Mouse (Mus musculus) MEL (cell line): ENCODE data around the gene Mpnd. TPM values are rescaled to one million over a fixed set of nuclear protein-coding genes. Genes with fewer than 3 reads are reported as not detected.

Experiments used
- DNase-seq: peaks from one replicate; pipeline ENCODE4 v3.0.0; 2011; ENCODE audit warnings: low read depth, low spot score
- H3K27ac ChIP-seq: 2 replicates; pipeline ENCODE4 v1.5.1; 2012; ENCODE audit warnings: low read depth, mild to moderate bottlenecking, control low read depth, low read length, moderate library complexity; ENCODE audit not compliant: control insufficient read depth
- H3K27me3 ChIP-seq, 2 experiments: fragments of 150-350 bp in 1 of 2; sonication (generic) in 1 of 2; 2 replicates each; pipeline ENCODE4 v1.6.1; 2012; ENCODE audit warnings: low read length in 2 of 2, mild to moderate bottlenecking in 2 of 2, improper control_type of control experiment in 1 of 2, moderate library complexity in 1 of 2; ENCODE audit not compliant: insufficient read depth in 2 of 2, control insufficient read depth in 1 of 2
- H3K36me3 ChIP-seq, 2 experiments: 2 replicates each; pipeline ENCODE4 v1.6.1; 2012 to 2014; ENCODE audit warnings: low read length in 2 of 2, improper control_type of control experiment in 1 of 2, inconsistent platforms in 1 of 2, mild to moderate bottlenecking in 1 of 2; ENCODE audit not compliant: insufficient read depth in 2 of 2, control insufficient read depth in 1 of 2
- H3K4me1 ChIP-seq, 2 experiments: fragments of 150-350 bp in 1 of 2; sonication (generic) in 1 of 2; 2 replicates each; pipeline ENCODE4 v1.6.1; 2012; ENCODE audit warnings: low read length in 2 of 2, improper control_type of control experiment in 1 of 2, mild to moderate bottlenecking in 1 of 2; ENCODE audit not compliant: insufficient read depth in 2 of 2, control insufficient read depth in 1 of 2
- H3K4me3 ChIP-seq, 2 experiments: fragments of 150-350 bp in 1 of 2; sonication (generic) in 1 of 2; 2 replicates each; pipeline ENCODE4 v1.5.1; 2012; ENCODE audit warnings: low read depth in 2 of 2, low read length in 2 of 2, mild to moderate bottlenecking in 2 of 2, moderate library complexity in 2 of 2, control low read depth in 1 of 2, improper control_type of control experiment in 1 of 2; ENCODE audit not compliant: control insufficient read depth in 1 of 2, insufficient read depth in 1 of 2
- H3K79me2 ChIP-seq: 2 replicates; pipeline ENCODE4 v1.6.1; 2012; ENCODE audit warnings: mild to moderate bottlenecking, low read length, moderate library complexity; ENCODE audit not compliant: control insufficient read depth, poor library complexity, insufficient read depth
- H3K9ac ChIP-seq: 2 replicates; pipeline ENCODE4 v1.6.1; 2012; ENCODE audit warnings: low read depth, mild to moderate bottlenecking, control low read depth, low read length, moderate library complexity; ENCODE audit not compliant: control insufficient read depth, poor library complexity, severe bottlenecking
- H3K9me3 ChIP-seq: fragments of 150-350 bp; sonication (generic); replicated peaks from 2 replicates; pipeline ENCODE4 v1.6.1; 2012; ENCODE audit warnings: mild to moderate bottlenecking, low read length, improper control_type of control experiment, moderate library complexity; ENCODE audit not compliant: insufficient read depth
- CHD1 ChIP-seq: IDR thresholded peaks from 2 replicates; pipeline ENCODE4 v1.6.1; 2012; ENCODE audit warnings: low read depth, mild to moderate bottlenecking, inconsistent platforms, low read length, improper control_type of control experiment
- CHD2 ChIP-seq: IDR thresholded peaks from 2 replicates; pipeline ENCODE4 v1.6.1; 2011; ENCODE audit warnings: low read length, improper control_type of control experiment
- CTCF ChIP-seq, 3 experiments: IDR thresholded peaks in 2 of 3; conservative IDR thresholded peaks in 1 of 3; 2 replicates each; pipeline ENCODE4 v1.5.1; 2011 to 2012; ENCODE audit warnings: low read length in 3 of 3, low read depth in 2 of 3, mild to moderate bottlenecking in 2 of 3, improper control_type of control experiment in 1 of 3, inconsistent platforms in 1 of 3, mixed read lengths in 1 of 3, moderate library complexity in 1 of 3; ENCODE audit not compliant: control insufficient read depth in 1 of 3, insufficient read depth in 1 of 3, poor library complexity in 1 of 3, severe bottlenecking in 1 of 3
- GABPA ChIP-seq: IDR thresholded peaks from 2 replicates; pipeline ENCODE4 v1.6.1; 2012; ENCODE audit warnings: low read depth, mild to moderate bottlenecking, inconsistent platforms, low read length, improper control_type of control experiment, moderate library complexity
- GATA1 ChIP-seq: IDR thresholded peaks from 2 replicates; pipeline ENCODE4 v1.6.1; 2011; ENCODE audit warnings: low read depth, low read length, improper control_type of control experiment
- HCFC1 ChIP-seq: IDR thresholded peaks from 2 replicates; pipeline ENCODE4 v1.6.1; 2012; ENCODE audit warnings: low read depth, mild to moderate bottlenecking, inconsistent platforms, low read length, improper control_type of control experiment, moderate library complexity
- JUND ChIP-seq: IDR thresholded peaks from 2 replicates; pipeline ENCODE4 v1.6.1; 2011; ENCODE audit warnings: low read depth, mild to moderate bottlenecking, improper control_type of control experiment, low read length
- KAT2A ChIP-seq: conservative IDR thresholded peaks from 2 replicates; pipeline ENCODE4 v1.6.1; 2012; ENCODE audit warnings: low read depth, low read length, improper control_type of control experiment, inconsistent platforms
- MAX ChIP-seq: IDR thresholded peaks from 2 replicates; pipeline ENCODE4 v1.6.1; 2011; ENCODE audit warnings: low read length, improper control_type of control experiment
- MAZ ChIP-seq: IDR thresholded peaks from 2 replicates; pipeline ENCODE4 v1.6.1; 2012; ENCODE audit warnings: low read depth, mild to moderate bottlenecking, inconsistent platforms, low read length, improper control_type of control experiment
- MEF2A ChIP-seq: IDR thresholded peaks from 2 replicates; pipeline ENCODE4 v1.6.1; 2014; ENCODE audit warnings: low read depth, mild to moderate bottlenecking, inconsistent platforms, low read length, improper control_type of control experiment; ENCODE audit not compliant: poor library complexity, insufficient replicate concordance, severe bottlenecking; ENCODE audit errors: extremely low read depth
- MYB ChIP-seq: IDR thresholded peaks from 2 replicates; pipeline ENCODE4 v1.6.1; 2011; ENCODE audit warnings: mild to moderate bottlenecking, low read depth, low read length, improper control_type of control experiment
- POLR2A ChIP-seq, 2 experiments: IDR thresholded peaks; 2 replicates each; pipeline ENCODE4 v1.6.1; 2011 to 2012; ENCODE audit warnings: low read length in 2 of 2, mild to moderate bottlenecking in 2 of 2, control low read depth in 1 of 2, improper control_type of control experiment in 1 of 2, low read depth in 1 of 2, moderate library complexity in 1 of 2; ENCODE audit not compliant: control insufficient read depth in 1 of 2, insufficient read depth in 1 of 2, poor library complexity in 1 of 2
- POLR2AphosphoS5 ChIP-seq: IDR thresholded peaks from 2 replicates; pipeline ENCODE4 v1.6.1; 2012; ENCODE audit warnings: low read depth, borderline replicate concordance, mild to moderate bottlenecking, inconsistent platforms, low read length, moderate library complexity, mixed read lengths
- RAD21 ChIP-seq: IDR thresholded peaks from 2 replicates; pipeline ENCODE4 v1.6.1; 2011; ENCODE audit warnings: mild to moderate bottlenecking, low read depth, low read length, improper control_type of control experiment
- RCOR1 ChIP-seq: IDR thresholded peaks from 2 replicates; pipeline ENCODE4 v1.6.1; 2012; ENCODE audit warnings: low read depth, mild to moderate bottlenecking, inconsistent platforms, low read length, improper control_type of control experiment
- SIN3A ChIP-seq: IDR thresholded peaks from 2 replicates; pipeline ENCODE4 v1.6.1; 2012; ENCODE audit warnings: low read length, improper control_type of control experiment, inconsistent platforms
- SMC3 ChIP-seq: IDR thresholded peaks from 2 replicates; pipeline ENCODE4 v1.6.1; 2011; ENCODE audit warnings: low read depth, low read length, improper control_type of control experiment
- TAL1 ChIP-seq: IDR thresholded peaks from 2 replicates; pipeline ENCODE4 v1.6.1; 2012; ENCODE audit warnings: mild to moderate bottlenecking, inconsistent platforms, low read length, moderate library complexity, mixed read lengths
- TCF12 ChIP-seq: IDR thresholded peaks from 2 replicates; pipeline ENCODE4 v1.6.1; 2014; ENCODE audit warnings: low read depth, mild to moderate bottlenecking, inconsistent platforms, low read length, improper control_type of control experiment, moderate library complexity
- USF1 ChIP-seq: IDR thresholded peaks from 2 replicates; pipeline ENCODE4 v1.6.1; 2014; ENCODE audit warnings: low read depth, mild to moderate bottlenecking, inconsistent platforms, low read length, improper control_type of control experiment, moderate library complexity
- USF2 ChIP-seq, 2 experiments: IDR thresholded peaks; 2 replicates each; pipeline ENCODE4 v1.6.1; 2011 to 2012; ENCODE audit warnings: improper control_type of control experiment in 2 of 2, low read length in 2 of 2, borderline replicate concordance in 1 of 2, inconsistent platforms in 1 of 2, low read depth in 1 of 2, mild to moderate bottlenecking in 1 of 2; ENCODE audit not compliant: insufficient read depth in 1 of 2
- ZKSCAN1 ChIP-seq: IDR thresholded peaks from 2 replicates; pipeline ENCODE4 v1.6.1; 2012; ENCODE audit warnings: low read depth, mild to moderate bottlenecking, inconsistent platforms, low read length, improper control_type of control experiment, moderate library complexity
- ZMIZ1 ChIP-seq: IDR thresholded peaks from 2 replicates; pipeline ENCODE4 v1.6.1; 2012; ENCODE audit warnings: low read depth, mild to moderate bottlenecking, inconsistent platforms, low read length, improper control_type of control experiment, moderate library complexity
- ZNF384 ChIP-seq: IDR thresholded peaks from 2 replicates; pipeline ENCODE4 v1.6.1; 2012; ENCODE audit warnings: low read depth, mild to moderate bottlenecking, inconsistent platforms, low read length, improper control_type of control experiment
- polyA plus RNA-seq, 2 experiments: library from polyadenylated mRNA; stranded (reverse) in 1 of 2; unstranded in 1 of 2; fragments of >175 nt in 1 of 2; fragments of >200 nt in 1 of 2; gene quantifications; 2 replicates each; pipeline versions ENCODE4 v1.2.1 to v1.2.4; 2012; ENCODE audit warnings: low replicate concordance in 2 of 2, low read depth in 1 of 2; ENCODE audit not compliant: insufficient read length in 2 of 2, insufficient read depth in 1 of 2, missing spikeins in 1 of 2
- total RNA-seq: library from RNA; depleted of rRNA; stranded (reverse); fragments of 300-350 nt; gene quantifications from 2 replicates; pipeline ENCODE4 v1.2.3, GENCODE M21; 2012

The Mpnd gene
- total and polyA plus RNA-seq, 3 experiments: 3.9 to 18.3 TPM; not detected in 1

DNA sequence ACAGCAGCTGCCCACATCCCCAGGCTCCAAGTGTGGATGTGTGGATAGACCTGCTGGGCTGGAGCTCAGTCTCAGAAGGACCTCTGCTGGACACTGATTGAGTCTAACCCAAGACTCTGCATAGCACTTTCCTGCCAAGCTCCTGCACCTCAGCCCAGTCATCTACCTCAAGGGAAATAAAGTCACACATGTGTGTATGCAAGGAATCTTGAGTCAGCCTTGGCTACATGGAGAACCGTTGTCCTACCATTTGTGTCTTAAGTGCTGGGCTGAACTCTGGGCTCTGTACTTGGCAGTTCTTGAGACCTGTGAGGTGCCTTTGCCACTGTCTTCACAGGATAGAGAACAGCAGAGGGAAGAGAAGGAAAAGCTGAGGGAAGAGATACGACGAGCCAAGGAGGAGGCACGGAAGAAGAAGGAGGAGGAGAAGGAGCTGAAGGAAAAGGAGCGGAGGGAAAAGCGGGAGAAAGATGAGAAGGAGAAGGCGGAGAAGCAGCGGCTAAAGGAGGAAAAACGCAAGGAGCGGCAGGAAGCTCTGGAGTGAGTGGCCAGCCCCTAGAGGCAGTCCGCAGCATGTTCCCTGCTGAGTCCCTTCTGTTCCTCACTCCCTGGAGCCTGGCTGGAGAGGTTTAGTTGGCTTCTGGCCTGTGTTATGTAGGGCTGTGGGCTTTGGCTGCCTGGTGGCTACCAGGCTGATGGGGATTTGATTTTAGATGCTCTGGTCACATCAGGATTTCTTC is 52.0 kb downstream of the Mpnd start:
- Histone ChIP-seq H3K36me3 (peaks cover 16 to 34% of the 10 kb centered on the region in 2 experiments), H3K4me1 (peaks cover 6 to 7% of the 10 kb centered on the region in 2 experiments; a peak in 3 of 4 replicates), H3K4me3 (no peak overlapping the region), H3K9me3 (no peaks in the 10 kb centered on the region), H3K27me3 (no peaks in the 10 kb centered on the region), H3K79me2 (peaks cover 12% of the 10 kb centered on the region), H3K9ac (no peak overlapping the region), H3K27ac (no peak overlapping the region)
- TF ChIP-seq RAD21 (no peak), POLR2A (IDR thresholded peaks at IDR 0.05; ENCODE audit: control insufficient read depth in 1 of 2, insufficient read depth in 1 of 2, low read depth in 1 of 2, low read length in 2 of 2, poor library complexity in 1 of 2) (no peak), ZNF384 (no peak), TCF12 (no peak), RCOR1 (no peak), GATA1 (no peak), POLR2AphosphoS5 (no peak), GABPA (no peak), MAX (no peak), USF2 (IDR thresholded peaks at IDR 0.05; ENCODE audit: borderline replicate concordance in 1 of 2, insufficient read depth in 1 of 2, low read depth in 1 of 2, low read length in 2 of 2) (no peak), MEF2A (no peak), MAZ (no peak), TAL1 (no peak), JUND (no peak), ZKSCAN1 (no peak), SMC3 (no peak)
- no peak for DNase-seq

DNA sequence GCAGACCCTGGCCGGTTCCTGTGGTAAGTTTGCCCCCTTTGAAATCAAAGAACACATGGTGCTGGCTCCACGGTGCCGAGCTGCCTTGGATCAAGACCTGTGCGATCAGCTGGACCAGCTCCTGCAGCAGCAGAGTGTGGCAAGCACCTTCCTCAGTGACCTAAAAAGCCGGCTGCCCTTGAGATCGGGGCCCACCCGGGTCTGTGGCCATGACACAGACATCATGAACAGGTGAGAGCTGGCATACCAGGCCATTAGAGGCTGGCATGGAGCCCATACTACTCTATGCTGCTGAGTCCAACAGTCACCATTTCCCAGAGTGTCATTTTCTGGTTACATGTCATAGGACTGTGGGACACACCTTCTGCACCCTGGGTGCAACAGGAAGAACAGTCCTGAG is 56.6 kb downstream of the Mpnd start:
- no peaks in the 10 kb centered on the region for H3K4me1 ChIP-seq
- no peaks in the 10 kb centered on the region for H3K79me2 ChIP-seq
- no peak overlapping the region for H3K27ac ChIP-seq
- no peaks in the 10 kb centered on the region for H3K27me3 ChIP-seq
- no peaks in the 10 kb centered on the region for H3K9me3 ChIP-seq
- no peak for TF ChIP-seq MYB
- no peak for TF ChIP-seq SMC3
- no peak for TF ChIP-seq TAL1
- no peak for TF ChIP-seq GABPA
- TF ChIP-seq ZNF384: no peak
- TF ChIP-seq CHD1: no peak
- no peak for TF ChIP-seq ZMIZ1
- TF ChIP-seq USF1: no peak
- no peak for TF ChIP-seq CHD2
- no peak for TF ChIP-seq POLR2AphosphoS5
- no peak for TF ChIP-seq RAD21
- TF ChIP-seq MAX: no peak
- TF ChIP-seq KAT2A: no peak
- no peak for TF ChIP-seq GATA1
- TF ChIP-seq TCF12: no peak
- no peak for TF ChIP-seq HCFC1
- TF ChIP-seq SIN3A: no peak
- no peak for TF ChIP-seq CTCF (IDR thresholded peaks at IDR 0.05 in 2 of 3, conservative IDR thresholded peaks at IDR 0.05 in 1 of 3; ENCODE audit: control insufficient read depth in 1 of 3, insufficient read depth in 1 of 3, low read depth in 2 of 3, low read length in 3 of 3, poor library complexity in 1 of 3, severe bottlenecking in 1 of 3)
- DNase-seq: no peak
- H3K36me3 ChIP-seq: peaks cover 0 to 23% of the 10 kb centered on the region in 2 experiments; a peak in 2 of 4 replicates
- H3K9ac ChIP-seq: no peak overlapping the region
- no peak overlapping the region for H3K4me3 ChIP-seq
